Mouse (Mus musculus) liver, postnatal 0 days (tissue): ENCODE measurements around the gene Dnmt3c.

ENCODE experiments used
- CTCF ChIP-seq: sonication (generic); IDR thresholded peaks from 2 replicates; pipeline ENCODE4 v1.5.1; 2016; ENCODE audit warnings: antibody characterized with exemption, low read depth
- EP300 ChIP-seq: IDR thresholded peaks from 2 replicates; pipeline ENCODE4 v1.6.1; 2016; ENCODE audit warnings: antibody characterized with exemption, low read depth, mild to moderate bottlenecking

DNA sequence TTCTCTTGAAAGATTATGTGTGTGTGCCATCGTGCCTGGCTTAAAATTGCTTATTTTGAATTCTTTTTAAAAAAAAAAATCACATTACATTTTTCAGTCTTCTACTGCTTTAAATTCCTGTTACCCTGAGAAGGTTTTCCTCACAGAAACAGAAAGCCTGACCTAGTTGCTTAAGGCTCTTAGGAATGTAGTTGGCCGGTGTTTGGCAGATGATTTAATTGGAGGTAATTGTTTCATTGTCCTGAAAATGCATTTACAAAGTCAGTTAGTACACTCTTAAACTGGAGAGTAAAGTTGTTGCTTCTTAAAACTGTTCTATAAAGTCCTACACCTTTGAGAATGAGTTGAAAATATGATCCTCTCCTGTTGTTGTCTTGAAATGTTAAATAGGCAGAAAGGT lies 72.4 kb downstream of the Dnmt3c start:
- TF ChIP-seq EP300 = no peak
- TF ChIP-seq CTCF = no peak
